Mouse (Mus musculus) CD8-positive naive resting alpha-beta T cell, adult 2 months (primary cell): ENCODE measurements around the gene Flt3.

ENCODE experiments used
- DNase-seq, 2 experiments: peaks; one replicate each; pipeline ENCODE4 v3.0.0; 2022; ENCODE audit warnings: low read depth in 2 of 2, low spot score in 2 of 2

Gene Flt3

DNA sequence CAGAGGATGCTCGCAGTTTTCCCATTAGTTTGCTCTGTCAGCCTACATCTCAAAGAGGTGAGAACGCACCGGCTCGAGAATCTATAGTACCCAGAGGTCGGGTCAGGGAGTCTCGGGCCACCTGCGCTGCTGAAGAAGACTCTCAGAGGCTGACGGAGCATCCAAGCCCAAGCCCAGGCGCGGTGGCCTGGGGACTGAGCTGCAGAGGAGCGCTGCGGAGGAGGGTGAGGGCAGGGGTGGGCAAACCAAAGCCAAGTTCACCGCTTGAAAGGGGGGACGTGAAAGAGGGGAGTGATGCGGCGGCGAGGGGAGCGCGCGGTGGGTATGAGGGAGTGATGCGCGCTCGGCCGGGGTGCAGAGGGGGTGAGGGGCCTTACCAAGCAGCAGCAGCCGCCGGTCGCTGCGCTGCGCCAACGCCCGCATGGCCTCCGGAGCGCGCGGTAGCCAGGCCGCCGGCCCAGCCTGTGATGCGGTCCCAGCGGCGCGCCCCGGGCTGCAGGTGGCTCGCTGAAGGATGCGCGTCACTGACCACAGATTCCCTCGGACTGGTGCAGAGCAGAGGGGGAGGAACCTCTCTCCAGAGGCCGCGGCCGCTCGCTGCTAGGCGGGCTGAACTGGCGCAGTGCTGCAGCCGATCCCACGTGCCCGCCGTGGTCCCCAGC is at the start of gene Flt3:
Gene Flt3 (minus strand): TSS at position 647 of the 662 bp plus-strand sequence.
- DNase-seq: no peak

DNA sequence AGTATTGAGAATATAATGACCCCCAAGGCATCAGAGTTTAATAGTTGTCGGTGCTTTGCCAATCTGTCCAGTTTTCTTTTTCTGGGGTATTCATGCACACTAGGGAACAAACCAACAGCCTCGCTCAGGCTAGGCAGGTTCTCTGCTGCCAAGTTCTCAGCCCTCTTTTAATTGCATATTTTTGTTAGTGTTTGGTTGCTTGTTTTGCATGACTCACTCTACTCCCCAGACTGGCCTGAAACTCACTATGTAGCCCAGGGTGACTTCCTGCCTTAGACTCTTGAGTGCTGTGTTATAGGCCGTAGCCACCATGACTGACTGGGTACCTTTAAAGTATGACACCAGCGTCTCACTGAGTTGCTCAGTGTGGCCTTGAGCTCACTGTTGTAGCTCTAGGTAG is 48.6 kb upstream of the Flt3 start:
- DNase-seq: peak in 1 of 2 experiments; percentile 15

DNA sequence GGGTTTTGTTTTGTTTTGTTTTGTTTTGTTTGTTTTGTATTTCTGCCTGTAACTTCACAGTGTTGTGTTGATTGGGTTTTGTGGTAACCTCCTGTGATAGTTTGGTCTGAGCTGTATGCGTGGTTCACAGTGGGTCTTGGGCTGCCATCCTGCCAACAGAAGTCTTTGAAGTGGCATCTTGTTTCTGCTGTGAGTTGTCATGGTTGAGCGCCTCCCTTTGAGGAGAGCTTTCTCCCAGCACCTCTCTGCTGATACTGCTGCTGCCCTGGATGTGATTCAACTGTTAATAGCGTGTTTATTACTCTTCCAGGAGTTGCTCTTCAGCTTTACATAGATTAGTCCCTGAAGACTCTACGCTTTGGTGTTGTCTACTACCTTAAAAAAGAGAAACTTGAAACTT is 48.2 kb upstream of the Flt3 start:
- peak; percentile 31 to 41 for DNase-seq

GRCm38 (mm10) chr5:147445252-147445651 is 45.0 kb upstream of the Flt3 start:
- no peak for DNase-seq

GRCm38 (mm10) chr5:147444757-147445156 is 44.5 kb upstream of the Flt3 start:
- no peak for DNase-seq

GRCm38 (mm10) chr5:147444298-147444697 is 44.0 kb upstream of the Flt3 start:
- no peak for DNase-seq

- DNase-seq: no peak
These were observed 42.5 kb upstream of the Flt3 start for GRCm38 (mm10) chr5:147442741-147443140.

DNA sequence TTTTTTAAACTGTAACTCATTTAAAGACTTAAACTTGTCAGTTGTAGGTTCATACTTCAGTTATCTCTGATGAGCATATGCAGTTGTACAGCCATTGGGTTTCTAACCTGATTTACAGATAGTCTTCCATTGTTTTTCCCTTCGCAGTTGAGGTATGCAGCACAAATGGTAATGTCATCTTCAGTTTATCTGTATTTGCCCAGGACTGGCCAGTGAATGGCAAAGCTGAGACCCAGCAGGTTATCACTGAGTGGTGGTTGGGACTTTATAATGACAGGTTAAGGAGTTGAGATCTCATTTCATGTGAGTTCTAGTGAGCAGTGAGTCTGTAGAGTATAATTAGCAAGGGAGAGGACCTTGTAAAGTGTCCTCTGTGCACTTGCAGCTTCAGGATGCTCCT is 41.7 kb upstream of the Flt3 start:
- no peak for DNase-seq

DNA sequence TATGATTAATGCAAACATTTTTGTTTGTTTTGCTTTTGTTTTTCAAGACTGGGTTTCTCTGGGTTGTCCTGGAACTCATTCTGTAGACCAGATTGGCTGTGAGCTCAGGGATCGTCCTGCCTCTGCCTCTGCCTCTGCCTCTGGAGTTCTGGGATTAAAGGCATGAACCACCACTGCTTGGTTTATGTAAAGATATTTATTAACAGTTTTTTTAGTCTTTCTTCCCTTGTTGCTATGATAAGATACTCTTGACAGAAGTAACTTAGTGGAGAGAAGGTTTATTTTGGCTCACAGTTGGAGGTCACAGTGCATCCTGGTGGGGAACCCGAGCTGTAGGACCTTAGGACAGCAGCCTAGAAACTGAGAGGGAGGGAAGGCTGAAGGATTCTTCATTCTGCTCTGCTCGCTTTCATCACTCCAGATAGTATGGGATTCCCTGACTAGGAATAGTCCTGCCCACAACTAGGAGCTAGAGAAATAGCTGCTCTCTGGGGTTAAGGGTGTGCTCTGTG is 40.8 kb upstream of the Flt3 start:
- no peak for DNase-seq

DNA sequence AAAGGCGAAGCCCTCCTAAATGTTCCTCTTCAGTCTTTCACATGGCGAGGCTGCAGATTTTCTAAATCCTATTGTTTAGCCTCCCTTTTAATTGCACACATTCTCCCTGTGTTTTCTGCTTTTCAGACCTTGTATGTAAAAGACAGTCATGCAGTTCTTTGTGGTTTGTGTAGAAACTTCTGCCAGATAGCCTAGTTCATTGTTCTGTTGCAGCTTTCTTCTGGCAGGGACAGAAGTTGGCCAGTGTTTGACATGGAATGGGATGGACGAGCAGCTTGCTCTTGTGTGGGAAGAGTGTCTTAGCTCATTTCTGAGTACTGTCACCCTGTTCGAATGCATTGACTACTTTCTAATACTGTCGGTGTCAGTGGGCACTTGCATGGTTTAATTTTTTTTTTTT is 36.2 kb upstream of the Flt3 start:
- DNase-seq: no peak

- DNase-seq: no peak
These were observed 35.5 kb upstream of the Flt3 start for GRCm38 (mm10) chr5:147435751-147436150.

- peak in 1 of 2 experiments; percentile 18 for DNase-seq
These were observed 34.9 kb upstream of the Flt3 start for GRCm38 (mm10) chr5:147435224-147435623.

GRCm38 (mm10) chr5:147432927-147433326 is 32.6 kb upstream of the Flt3 start:
- no peak for DNase-seq

GRCm38 (mm10) chr5:147430936-147431839 is 30.9 kb upstream of the Flt3 start:
- peak; percentile 68 to 78 for DNase-seq

GRCm38 (mm10) chr5:147430361-147430935 is 30.2 kb upstream of the Flt3 start:
- DNase-seq: peak; percentile 31 to 36

DNA sequence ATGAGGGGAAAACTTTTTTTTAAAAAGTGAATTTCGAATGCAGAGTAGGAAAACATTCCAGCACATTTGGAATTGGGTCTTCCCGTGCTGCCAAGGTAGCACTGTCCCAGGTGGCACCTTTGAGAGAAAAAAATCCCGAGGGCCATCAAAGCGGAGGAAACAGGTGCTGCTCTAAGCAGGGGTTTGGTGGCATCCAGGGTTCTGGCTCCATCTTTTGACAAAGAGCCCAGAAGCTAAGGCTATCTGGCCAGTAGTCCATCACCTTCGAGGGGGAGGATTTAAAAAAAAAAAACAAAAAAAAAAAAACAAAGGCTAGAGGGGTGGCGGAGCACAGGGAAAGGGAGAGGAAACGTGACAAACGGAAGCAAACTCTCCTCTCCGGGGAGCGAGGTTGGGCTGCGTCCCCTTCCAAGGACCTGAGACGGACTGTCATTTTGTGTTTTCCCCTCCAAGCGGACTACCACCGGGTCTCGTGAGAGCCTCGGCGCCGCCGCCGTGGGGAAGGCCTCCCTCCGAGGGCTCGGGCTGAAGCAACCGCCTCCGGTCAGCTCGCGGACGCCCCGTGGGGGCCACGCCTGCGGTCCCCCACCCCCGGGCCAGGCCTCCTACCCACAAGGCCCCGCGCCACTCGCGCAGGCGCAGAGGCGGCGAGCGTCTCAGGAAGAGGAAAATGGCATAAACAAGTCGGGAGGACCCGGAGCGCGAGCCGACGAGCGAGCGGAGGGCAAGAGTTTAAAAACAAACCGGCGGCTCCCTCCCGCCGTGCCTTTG is 29.4 kb upstream of the Flt3 start, which contains the start of gene Pan3:
Gene Pan3 (plus strand): TSS at position 627 of the 771 bp plus-strand sequence.
- peak; percentile 86 to 92 for DNase-seq

DNA sequence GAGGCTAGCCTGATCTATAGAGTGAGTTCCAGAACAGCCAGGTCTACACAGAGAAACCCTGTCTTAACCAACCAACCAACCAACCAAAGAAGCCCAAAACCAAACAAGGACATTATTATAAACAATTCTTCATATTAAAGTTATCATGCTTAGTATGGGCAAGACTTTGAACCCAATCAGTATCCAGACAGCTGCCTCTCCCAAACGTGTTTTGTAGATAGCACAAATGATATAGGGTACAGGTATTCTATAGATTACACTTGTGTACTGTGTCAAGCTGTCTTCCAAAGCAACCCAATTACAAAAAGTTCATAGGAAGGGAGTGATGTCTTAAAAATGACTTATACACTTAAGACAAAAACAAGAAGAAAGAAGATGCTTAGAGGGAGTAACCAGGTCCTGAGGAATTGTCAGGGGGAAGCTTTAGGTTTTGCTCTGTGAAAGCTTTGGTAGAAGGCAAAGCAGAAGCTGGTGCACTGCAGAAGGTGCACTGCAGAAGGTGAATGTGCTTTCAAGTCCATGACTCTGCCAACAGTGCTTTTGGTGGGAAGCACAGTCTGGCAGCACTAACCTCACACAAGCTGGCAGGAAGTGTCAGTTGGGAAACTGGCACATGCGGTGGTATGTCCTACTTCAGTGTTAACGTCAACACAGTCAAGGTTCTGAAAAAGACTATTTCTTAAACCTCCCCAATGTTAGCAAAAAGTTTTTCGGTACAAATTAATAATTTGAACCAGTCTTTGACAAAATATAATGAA is 25.9 kb upstream of the Flt3 start:
- no peak for DNase-seq

- DNase-seq: no peak
These were observed 23.3 kb upstream of the Flt3 start for GRCm38 (mm10) chr5:147423612-147424011.

DNA sequence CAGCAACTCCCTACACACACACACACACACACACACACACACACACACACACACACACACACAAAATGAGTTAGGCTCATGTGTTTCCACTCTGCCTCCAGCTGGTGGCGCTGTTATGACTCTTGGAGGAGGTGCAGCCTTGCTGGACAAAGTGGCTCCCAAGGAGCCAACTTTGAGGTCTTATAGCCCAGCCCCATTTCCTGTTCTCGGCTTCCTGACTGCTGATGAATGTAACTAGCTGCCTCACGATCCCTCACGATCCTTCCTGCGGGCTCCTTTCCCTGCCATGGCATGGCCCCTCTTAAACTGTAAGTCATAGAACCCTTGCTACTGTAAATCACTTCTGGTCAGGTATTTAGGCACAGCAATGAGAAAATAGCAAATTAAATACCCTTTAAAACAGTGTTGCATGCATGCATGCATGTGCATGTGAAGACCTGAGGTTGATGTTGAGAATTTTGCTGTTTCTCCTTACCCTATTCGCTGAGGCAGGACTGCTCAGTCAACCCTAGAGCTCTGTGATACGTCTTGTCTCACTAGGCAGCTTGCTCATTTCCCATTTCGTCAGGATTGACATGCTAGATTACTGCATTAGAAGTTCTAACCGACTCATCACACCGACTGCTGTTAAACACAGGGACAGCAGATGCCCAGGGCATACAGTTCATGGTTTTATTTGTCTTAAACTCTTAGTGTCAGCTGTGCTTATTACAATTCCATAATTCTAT is 18.3 kb upstream of the Flt3 start:
- DNase-seq: peak; percentile 59 to 71
